Mouse (Mus musculus): Measurements from ENCODE around the gene Olfr130.

The Olfr130 gene

DNA sequence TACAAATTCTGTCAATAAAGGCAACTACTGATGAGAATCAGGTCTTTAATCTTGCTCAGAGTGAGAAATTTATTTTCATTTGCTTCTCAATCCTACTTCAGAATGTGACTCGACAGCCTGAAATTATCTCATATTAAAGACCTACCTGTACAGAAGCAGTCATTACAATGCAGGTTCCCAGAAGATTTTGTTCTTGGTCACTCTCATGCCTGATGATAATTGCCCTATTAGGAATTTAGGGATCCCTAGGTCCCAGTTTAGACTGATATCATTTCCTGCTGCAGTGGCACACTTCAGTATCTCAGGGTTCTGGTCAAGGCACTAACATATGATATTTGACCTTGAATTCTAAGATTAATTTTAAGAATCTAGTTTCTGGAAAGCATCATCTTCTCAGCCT is at the start of gene Olfr130:
TSS of gene Olfr130 (plus strand) at position 301 of the 400 bp plus-strand sequence.
- no peak for DNase-seq

DNA sequence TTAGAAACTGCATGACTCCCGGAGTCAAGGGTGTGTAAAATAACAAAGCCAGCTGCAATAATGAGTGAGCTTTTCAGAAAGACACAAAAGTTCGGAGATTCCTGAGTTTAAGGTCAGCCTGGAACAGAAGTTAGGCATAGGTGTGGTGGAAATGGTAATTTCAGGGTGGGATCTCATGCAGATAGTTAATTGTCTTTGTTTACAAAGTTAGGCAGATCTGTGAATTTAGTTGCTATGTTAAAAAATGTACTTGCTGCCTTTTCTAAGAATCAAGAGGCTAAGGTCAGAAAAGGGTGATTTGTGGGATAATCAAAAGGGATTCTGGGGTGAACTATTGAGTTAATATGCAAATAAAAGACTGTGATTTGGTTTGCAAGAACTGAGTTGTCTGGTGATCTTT is 47.4 kb upstream of the Olfr130 start:
- DNase-seq = no peak

DNA sequence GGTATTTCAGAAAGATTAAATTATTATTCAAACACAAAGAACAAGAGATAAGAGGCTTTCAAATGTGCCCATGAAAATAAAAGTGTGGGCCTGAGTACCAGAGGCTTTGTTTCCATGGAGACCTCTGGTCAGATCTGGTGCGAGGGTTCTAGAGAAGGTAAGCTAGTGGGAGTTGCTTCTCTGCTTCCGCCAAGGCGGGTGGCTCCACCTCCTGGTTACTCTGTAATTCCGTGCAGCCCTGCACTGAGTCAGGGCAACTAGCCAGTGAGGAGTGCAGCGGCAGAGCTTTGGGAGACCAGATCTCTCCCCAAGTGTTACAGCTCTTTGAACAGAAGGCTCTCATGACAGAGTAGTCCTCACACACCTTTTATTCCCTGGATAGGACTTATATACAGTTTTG is 37.4 kb upstream of the Olfr130 start:
- no peak for DNase-seq

DNA sequence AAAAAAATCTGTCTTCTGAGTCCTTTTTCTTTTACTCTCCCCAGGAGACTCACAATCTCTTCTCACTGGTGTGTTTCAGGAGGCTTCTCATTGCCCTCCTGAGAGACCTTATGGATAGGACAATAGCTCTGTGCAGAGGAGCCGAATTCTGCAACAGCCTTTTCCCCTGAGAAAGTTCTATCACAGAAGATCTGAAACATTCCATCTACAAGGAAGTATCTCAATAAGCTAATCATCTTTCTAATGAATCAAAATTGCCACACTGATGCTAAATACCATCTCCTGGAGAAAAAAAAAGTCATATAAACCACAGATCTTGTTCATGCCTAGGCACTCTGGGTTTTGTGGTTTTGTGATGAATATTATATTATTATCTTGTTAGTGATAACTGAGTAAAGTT is 3.7 kb upstream of the Olfr130 start, which contains the start of gene Olfr129:
TSS of gene Olfr129 (minus strand) at position 101 of the 400 bp plus-strand sequence.
- no peak for DNase-seq

DNA sequence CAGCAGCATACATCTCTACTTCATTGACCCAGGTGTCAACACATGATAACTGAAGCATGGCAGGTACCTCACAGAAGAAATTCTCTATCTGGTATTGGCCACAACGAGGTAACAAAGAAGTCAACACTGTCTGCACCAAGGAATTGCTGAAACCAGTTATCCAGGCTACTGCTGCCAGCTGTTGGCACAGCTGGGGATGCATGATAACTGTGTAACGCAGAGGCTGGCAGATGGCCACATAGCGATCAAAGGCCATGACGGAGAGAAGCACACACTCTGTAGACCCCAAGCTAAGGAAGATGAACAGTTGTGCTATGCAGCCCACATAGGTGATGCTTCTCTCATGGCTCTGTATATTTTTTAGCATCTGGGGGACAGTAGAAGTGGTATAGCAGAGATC is 18.6 kb downstream of the Olfr130 start:
- DNase-seq = no peak

DNA sequence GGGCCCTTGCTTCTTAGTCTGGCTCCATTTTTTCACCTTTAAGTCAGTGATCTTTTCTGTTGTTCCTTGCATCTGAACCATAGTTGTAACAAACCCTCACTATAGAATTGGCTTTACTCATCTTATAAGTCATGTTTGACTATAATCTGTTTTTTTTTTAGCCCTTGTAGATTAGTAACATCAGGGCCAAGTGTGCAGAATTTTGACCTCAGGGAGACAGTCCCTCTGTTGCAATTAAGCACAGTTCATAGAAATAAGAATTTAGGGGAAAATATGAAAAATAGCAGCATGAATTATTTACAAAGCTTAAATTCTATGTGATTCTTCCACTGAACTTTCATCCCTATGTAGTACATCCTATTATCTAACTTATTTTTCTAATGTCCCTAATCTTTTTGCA is 24.9 kb downstream of the Olfr130 start, which contains the start of gene Olfr131:
TSS of gene Olfr131 (minus strand) at position 101 of the 400 bp plus-strand sequence.
- DNase-seq = no peak
